Mouse (Mus musculus) adipocyte (in vitro differentiated cells): ENCODE measurements around the gene Cyp2c55.

ENCODE experiments used
- DNase-seq: peaks from one replicate; pipeline ENCODE4 v3.0.0-alpha.2; 2016; ENCODE audit warnings: low spot score

Gene Cyp2c55

GRCm38 (mm10) chr19:39006715-39007114, at the start of gene Cyp2c55:
TSS of gene Cyp2c55 (plus strand) at chr19:39007019.
- DNase-seq = no peak

- no peak for DNase-seq
These were observed 36.1 kb upstream of the Cyp2c55 start for GRCm38 (mm10) chr19:38970741-38971140.

- no peak for DNase-seq
These were observed 34.2 kb upstream of the Cyp2c55 start for GRCm38 (mm10) chr19:38972581-38972980.

DNA sequence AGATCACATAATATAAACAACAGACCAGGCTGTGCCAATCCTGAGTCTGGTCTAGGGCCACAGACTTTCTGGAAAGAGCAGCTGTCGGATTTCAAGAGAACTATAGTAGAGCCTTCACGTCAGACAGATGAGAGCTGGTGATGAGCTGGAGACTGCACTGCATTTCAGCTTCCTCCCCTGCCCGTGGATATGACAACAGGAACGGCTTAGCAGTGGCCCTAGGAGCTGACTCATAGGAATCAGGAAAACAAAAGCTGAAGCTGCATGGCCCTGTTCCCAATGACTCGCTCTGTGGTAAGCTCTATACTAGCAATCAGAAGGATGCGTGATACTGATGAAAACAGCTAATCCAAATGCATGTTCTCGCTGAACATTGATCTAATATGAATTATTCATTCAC, 33.2 kb upstream of the Cyp2c55 start:
- DNase-seq = peak; percentile 69

GRCm38 (mm10) chr19:38976269-38976668, 30.6 kb upstream of the Cyp2c55 start:
- no peak for DNase-seq

GRCm38 (mm10) chr19:38981966-38982365, 24.9 kb upstream of the Cyp2c55 start:
- DNase-seq = peak; percentile 85

- no peak for DNase-seq
These were observed 8.6 kb upstream of the Cyp2c55 start for GRCm38 (mm10) chr19:38998248-38998647.

DNA sequence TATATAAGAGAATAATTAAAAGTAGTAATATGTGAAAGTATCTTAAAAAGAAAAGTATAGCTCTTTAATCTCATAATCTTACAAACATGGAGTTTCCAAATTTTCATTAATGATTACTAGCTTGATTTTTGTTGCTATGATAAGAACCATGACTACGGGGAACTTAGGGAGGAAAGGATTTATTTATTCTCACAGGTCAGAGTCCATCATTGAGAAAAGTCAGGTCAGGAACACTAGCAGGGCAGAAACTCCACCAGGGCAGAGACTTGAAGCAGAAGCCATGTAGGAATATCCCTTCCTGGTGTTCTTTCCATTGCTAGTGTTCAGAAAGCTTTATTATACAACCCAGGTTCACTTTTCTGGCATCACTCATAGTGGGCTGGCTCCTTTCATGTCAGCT, 8.1 kb upstream of the Cyp2c55 start:
- DNase-seq = no peak

DNA sequence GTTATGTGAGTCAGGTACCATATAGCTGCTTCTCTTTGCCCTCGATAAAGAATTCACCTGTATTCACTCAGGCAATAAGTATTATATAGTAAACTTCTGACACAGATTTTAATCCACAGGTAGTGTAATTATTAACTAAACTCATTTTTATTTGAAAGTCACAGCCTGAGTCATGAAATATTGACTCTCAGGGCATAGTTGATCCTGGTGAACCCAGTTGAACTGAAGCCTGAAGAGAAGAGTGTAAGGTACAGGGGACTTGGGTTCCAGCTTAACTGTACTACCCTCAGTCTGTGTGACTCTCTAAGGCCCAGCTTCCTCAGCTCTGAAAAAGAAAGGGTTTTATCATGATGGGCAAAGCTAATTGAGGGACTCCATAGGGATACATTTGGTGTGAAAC, 1.7 kb upstream of the Cyp2c55 start:
- no peak for DNase-seq

GRCm38 (mm10) chr19:39057928-39058327, 51.1 kb downstream of the Cyp2c55 start:
- no peak for DNase-seq

DNA sequence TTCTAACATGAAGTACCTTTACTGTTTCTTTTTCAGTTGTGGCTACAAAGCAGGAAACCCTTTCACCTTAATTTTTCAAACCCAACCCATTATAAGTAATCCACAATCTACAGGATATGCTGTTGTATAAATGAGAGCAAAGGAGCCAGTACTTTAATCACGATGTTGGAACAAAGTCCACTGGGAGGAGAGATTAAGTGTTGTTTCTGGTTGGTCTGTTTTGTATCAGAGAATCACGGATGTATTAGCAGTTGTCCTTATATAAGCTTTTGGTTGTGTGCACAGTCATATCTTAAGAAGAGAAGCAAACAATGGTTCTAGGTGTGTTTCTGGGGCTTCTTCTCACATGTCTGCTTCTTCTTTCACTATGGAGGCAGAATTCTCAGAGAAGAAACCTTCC, 53.9 kb downstream of the Cyp2c55 start, which contains the start of gene Cyp2c65:
Gene Cyp2c65 (plus strand): TSS at position 297 of the 400 bp plus-strand sequence.
- DNase-seq = no peak
